Mouse (Mus musculus): ENCODE measurements at regions not wholly inside any gene's neighbourhood (a gene's known extent, or its start where the extent isn't known, plus 50 kb on each side); places are given as distances from the start of the nearest gene placed in this dataset.

DNA sequence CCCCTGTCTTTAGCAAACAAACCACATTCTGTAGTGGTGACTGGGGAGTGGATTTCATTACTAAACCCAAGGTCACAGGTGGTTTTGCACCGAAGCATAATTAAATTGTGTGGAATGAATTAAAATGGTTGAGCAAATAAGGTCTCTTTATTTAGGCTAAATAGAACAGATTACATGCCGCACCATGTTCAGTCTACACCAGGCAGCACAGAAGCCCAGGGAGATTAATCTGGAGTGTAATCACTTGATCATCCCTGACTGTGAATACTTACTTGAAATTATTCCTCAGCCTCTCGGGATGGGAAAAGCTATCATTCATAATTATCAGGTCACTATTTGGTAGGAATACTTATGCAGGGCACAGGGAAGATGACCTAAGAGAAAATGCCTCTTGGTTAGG, 1293.3 kb upstream of the Sel1l start:
- WGBS, result 41% methylated on average over 3 of the region's 3 CpGs
- H3K4me3 ChIP-seq (replicated peaks), result no peak overlapping the region
- no peak for ATAC-seq (ENCODE audit: low FRiP score)
- no peak overlapping the region for H3K27ac ChIP-seq (replicated peaks)
- H3K4me1 ChIP-seq, result no peaks in the 10 kb centered on the region
- no peaks in the 10 kb centered on the region for H3K9me3 ChIP-seq (replicated peaks)
- H3K9ac ChIP-seq (replicated peaks), result no peak overlapping the region
- no peaks in the 10 kb centered on the region for H3K27me3 ChIP-seq (replicated peaks)
- no peak overlapping the region for H3K4me2 ChIP-seq
- H3K36me3 ChIP-seq, result no peaks in the 10 kb centered on the region

DNA sequence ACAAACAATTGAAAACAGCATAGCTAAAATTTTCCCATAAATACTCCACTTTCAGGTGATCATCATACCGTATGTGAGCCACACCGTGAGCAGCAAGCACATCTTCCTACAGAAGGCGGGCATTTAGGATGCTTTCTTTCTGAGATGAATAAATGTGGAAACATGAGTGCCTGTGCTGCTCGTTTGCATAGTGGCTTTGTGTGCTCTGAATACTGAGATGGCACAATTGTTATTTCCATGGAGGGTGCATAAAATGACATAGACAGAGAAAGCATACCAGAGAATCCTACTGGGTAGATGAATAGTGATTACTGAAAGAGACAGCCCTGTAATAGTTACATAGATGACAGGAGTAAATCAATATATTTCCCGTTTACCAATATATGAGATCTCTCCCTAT, 1287.4 kb upstream of the Sel1l start:
- no peaks in the 10 kb centered on the region for H3K4me1 ChIP-seq
- no peak overlapping the region for H3K9ac ChIP-seq (replicated peaks)
- no peak overlapping the region for H3K4me3 ChIP-seq (replicated peaks)
- H3K9me3 ChIP-seq (replicated peaks), result no peaks in the 10 kb centered on the region
- H3K27ac ChIP-seq (replicated peaks), result no peak overlapping the region
- H3K4me2 ChIP-seq, result no peak overlapping the region
- H3K36me3 ChIP-seq, result no peaks in the 10 kb centered on the region
- no peaks in the 10 kb centered on the region for H3K27me3 ChIP-seq (replicated peaks)
- ATAC-seq (ENCODE audit: low FRiP score), result no peak
- 60% methylated on average over 5 of the region's 5 CpGs for WGBS

DNA sequence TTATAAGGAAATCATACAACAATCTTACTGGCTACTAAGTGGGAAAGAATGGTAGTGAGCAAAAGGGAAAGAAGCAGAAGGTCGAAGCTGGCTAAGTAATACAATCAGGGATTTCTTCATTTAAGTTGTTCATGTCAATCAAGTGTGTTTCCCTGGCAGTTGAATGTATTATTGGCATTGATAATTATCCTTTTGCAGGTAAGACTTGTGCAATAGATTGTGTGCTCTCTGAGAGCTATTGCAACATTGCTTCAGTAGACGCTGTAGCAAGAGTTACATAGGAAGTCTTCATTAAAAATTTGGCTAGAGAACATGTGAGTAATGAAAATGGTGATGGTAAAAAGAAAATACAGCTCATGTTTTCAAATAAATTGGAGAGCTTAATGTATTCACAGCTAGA, 1273.3 kb upstream of the Sel1l start:
- no peaks in the 10 kb centered on the region for H3K9me3 ChIP-seq (replicated peaks)
- no peaks in the 10 kb centered on the region for H3K4me1 ChIP-seq
- no peak overlapping the region for H3K4me3 ChIP-seq (replicated peaks)
- no peak overlapping the region for H3K9ac ChIP-seq (replicated peaks)
- no peak overlapping the region for H3K27ac ChIP-seq (replicated peaks)
- H3K4me2 ChIP-seq, result no peak overlapping the region
- 95% methylated on average over 2 of the region's 2 CpGs for WGBS
- no peaks in the 10 kb centered on the region for H3K27me3 ChIP-seq (replicated peaks)
- H3K36me3 ChIP-seq, result no peaks in the 10 kb centered on the region
- no peak for ATAC-seq (ENCODE audit: low FRiP score)

DNA sequence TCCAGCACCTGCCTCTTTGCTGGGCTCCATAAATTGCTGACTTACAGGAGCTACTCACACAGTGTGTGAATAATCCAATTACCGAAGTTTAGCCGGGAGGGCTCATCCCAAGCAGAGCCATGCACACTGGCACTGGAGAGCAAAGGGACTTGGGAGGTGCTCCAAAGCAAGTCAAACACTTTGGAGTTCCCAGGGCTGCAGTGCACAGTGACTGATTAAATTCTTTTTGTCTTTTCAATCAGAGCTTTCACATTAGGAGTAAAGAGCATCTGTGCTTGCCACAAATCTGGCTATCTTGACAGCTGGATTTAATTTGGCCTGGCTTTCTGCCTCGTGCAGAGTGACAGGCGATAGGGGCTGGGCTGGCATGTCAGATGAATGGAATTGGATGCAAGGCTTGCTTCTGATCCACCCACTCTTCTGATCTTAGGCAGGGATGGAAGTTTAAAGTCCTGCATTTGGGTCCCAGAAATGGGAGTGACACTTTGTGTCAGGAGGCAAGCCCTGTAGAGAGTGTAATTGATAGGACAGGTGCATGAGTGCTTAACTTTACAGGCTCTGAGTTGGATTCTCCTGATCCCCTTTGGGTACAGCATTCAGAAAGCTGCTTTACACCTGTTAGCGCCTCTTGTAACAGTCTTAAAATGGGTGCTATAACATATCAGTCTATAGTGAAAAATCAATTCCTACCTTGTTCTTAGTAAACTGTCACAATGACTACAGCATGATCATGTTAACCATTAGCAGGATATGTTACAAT, 1239.3 kb upstream of the Sel1l start:
- H3K27me3 ChIP-seq (replicated peaks), result no peaks in the 10 kb centered on the region
- WGBS, result 42% methylated on average over 5 of the region's 5 CpGs
- H3K4me1 ChIP-seq, result peaks cover 5% of the 10 kb centered on the region; the same call in 1 of the 2 replicates
- no peaks in the 10 kb centered on the region for H3K36me3 ChIP-seq
- no peak overlapping the region for H3K27ac ChIP-seq (replicated peaks)
- H3K9ac ChIP-seq (replicated peaks), result no peak overlapping the region
- no peaks in the 10 kb centered on the region for H3K9me3 ChIP-seq (replicated peaks)
- H3K4me3 ChIP-seq (replicated peaks), result no peak overlapping the region
- peak; percentile 83 for ATAC-seq (ENCODE audit: low FRiP score)
- H3K4me2 ChIP-seq, result no peak overlapping the region

DNA sequence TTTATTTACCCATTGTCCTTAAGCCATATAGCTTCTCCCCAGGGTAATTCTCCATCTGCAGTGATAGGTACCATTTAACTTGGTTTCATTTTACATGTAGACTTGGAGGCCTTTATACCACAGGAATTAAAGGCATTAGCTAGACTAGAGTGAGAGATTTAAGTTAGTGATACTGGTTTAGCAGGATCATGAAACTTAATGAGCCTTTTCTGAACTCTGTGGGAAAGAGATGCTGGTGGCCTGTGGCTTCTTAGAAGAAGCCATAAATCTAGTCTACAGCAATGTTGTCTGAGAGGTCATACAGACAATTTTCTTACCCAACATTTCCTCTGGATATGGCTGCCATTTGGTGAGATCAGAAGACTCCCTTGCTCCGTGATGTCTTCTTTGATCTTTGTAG, 1214.9 kb upstream of the Sel1l start:
- H3K4me3 ChIP-seq (replicated peaks), result no peak overlapping the region
- 64% methylated on average over 1 of the region's 1 CpGs for WGBS

DNA sequence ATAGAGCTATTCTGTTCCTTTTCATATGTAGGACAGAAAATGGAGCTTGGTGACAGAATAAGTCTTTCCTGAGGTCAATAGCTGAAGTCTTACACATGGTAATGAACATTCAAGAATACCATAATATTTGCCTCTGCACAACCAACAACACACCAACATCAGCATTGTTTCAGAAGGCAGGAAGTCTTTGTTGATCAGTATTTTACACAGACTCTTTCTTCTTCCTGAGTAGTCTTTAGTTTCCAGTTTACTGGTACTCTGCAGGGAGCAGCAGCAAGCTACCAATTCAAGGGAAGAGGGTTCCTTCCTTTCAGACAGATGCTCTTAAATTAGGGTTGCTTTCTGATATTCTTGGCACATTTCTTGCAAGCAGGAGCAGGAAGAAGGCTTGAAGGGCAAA, 1170.7 kb upstream of the Sel1l start:
- H3K4me3 ChIP-seq (replicated peaks), result no peak overlapping the region
- H3K27ac ChIP-seq (replicated peaks), result no peak overlapping the region
- no peaks in the 10 kb centered on the region for H3K9me3 ChIP-seq (replicated peaks)
- H3K4me2 ChIP-seq, result no peak overlapping the region
- H3K27me3 ChIP-seq (replicated peaks), result no peaks in the 10 kb centered on the region
- no peaks in the 10 kb centered on the region for H3K4me1 ChIP-seq
- no peaks in the 10 kb centered on the region for H3K36me3 ChIP-seq
- no peak overlapping the region for H3K9ac ChIP-seq (replicated peaks)
- ATAC-seq (ENCODE audit: low FRiP score), result no peak

More for the DNA sequence above, 1214.9 kb upstream of the Sel1l start:
- Histone ChIP-seq H3K4me2 (no peak overlapping the region), H3K4me1 (no peaks in the 10 kb centered on the region), H3K27me3 (replicated peaks) (no peaks in the 10 kb centered on the region), H3K9ac (replicated peaks) (no peak overlapping the region), H3K36me3 (no peaks in the 10 kb centered on the region), H3K9me3 (replicated peaks) (no peaks in the 10 kb centered on the region), H3K27ac (replicated peaks) (no peak overlapping the region)
- no peak for ATAC-seq (ENCODE audit: low FRiP score)

DNA sequence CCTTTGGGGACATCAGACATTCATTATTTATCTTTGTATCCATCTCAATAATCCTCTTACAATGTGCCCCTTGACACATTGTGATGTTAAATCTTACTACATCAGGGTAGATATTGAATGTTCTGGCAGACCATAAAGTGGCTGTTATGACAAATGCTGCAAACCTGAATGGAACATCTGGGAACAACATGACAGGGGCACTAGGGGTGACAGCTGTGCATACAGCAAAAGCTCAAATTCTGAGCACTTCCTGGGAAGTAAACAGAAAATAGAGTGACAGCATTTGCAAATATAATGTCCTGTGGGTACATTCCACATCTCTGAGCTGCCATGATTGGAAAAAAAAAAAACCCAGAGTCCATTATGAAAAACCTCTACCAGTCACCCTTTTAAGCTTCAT, 1162.6 kb upstream of the Sel1l start:
- H3K27ac ChIP-seq (replicated peaks), result no peak overlapping the region
- ATAC-seq (ENCODE audit: low FRiP score), result no peak
- H3K27me3 ChIP-seq (replicated peaks), result no peaks in the 10 kb centered on the region
- no peaks in the 10 kb centered on the region for H3K36me3 ChIP-seq
- no peaks in the 10 kb centered on the region for H3K9me3 ChIP-seq (replicated peaks)
- no peak overlapping the region for H3K4me3 ChIP-seq (replicated peaks)
- H3K4me1 ChIP-seq, result no peaks in the 10 kb centered on the region
- H3K9ac ChIP-seq (replicated peaks), result no peak overlapping the region
- no peak overlapping the region for H3K4me2 ChIP-seq

DNA sequence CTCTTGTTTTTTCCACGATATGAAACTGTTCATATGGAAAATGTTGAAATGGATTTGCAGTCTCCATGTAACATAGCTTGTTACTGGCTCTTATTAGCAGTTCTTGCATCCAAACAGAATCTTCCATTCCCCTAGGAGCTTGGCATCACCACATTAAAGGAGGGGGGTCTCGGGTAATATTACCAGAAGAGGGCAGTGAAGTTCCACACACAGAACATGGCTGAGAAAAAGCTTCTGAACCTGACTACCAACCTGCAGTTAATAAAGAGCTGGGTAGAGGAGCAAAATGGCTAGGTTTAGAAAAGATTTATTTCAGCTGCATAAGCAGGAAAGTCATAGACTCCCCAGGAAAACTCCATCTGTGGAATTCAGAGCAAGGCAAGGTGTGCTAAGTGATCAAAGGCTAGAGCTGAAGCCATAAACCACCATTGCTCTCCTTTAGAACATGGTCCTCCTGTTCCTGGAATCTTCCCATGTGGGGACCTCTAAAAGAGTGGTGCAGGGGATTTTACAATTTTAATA, 1157.9 kb upstream of the Sel1l start:
- no peaks in the 10 kb centered on the region for H3K9me3 ChIP-seq (replicated peaks)
- 64% methylated on average over 2 of the region's 2 CpGs for WGBS
- H3K27me3 ChIP-seq (replicated peaks), result no peaks in the 10 kb centered on the region
- ATAC-seq (ENCODE audit: low FRiP score), result no peak
- H3K36me3 ChIP-seq, result no peaks in the 10 kb centered on the region
- H3K4me2 ChIP-seq, result no peak overlapping the region
- H3K9ac ChIP-seq (replicated peaks), result no peak overlapping the region
- no peak overlapping the region for H3K4me3 ChIP-seq (replicated peaks)
- H3K27ac ChIP-seq (replicated peaks), result no peak overlapping the region
- H3K4me1 ChIP-seq, result no peaks in the 10 kb centered on the region

DNA sequence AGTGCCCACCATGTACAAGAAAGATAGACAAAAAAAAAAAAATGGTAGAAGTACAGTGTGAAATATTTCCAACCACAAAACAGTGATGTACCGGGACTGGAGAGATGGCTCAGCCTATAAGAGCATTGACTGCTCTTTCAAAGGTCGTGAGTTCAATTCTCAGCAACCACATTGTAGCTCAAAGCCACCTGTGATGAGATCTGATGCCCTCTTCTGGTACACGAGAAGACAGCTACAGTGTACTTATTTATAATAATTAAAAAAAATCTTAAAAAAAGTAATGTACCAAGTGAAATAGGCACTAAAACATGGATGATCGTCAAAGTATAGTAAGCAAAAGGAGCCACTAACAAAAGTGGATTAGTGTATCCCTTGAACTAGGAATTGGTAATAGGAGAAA, 1154.2 kb upstream of the Sel1l start:
- ATAC-seq (ENCODE audit: low FRiP score), result no peak
- no peak overlapping the region for H3K4me2 ChIP-seq
- H3K9me3 ChIP-seq (replicated peaks), result no peaks in the 10 kb centered on the region
- H3K9ac ChIP-seq (replicated peaks), result no peak overlapping the region
- no peaks in the 10 kb centered on the region for H3K27me3 ChIP-seq (replicated peaks)
- WGBS, result 87% methylated on average over 4 of the region's 4 CpGs
- H3K4me1 ChIP-seq, result no peaks in the 10 kb centered on the region
- H3K4me3 ChIP-seq (replicated peaks), result no peak overlapping the region
- no peak overlapping the region for H3K27ac ChIP-seq (replicated peaks)
- H3K36me3 ChIP-seq, result no peaks in the 10 kb centered on the region

DNA sequence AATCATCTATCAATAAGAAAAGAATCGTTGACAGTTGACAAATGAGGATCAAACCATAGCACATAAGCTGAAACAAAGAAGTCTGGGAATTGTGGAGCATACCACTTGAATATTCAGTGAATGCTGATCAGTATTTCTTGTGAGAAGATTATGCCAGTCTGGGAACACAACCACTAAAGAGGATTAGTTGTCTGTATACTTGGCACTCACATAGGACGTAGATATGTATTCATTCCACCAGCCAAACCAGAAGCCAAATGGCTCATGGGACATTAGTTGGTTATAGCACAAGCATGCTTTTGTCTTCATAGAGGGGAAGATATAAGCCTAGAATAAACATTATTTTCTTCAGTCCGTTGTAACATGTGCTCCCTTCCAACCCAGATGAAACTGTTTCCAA, 1126.7 kb upstream of the Sel1l start:
- H3K4me2 ChIP-seq, result no peak overlapping the region
- no peak overlapping the region for H3K27ac ChIP-seq (replicated peaks)
- no peaks in the 10 kb centered on the region for H3K9me3 ChIP-seq (replicated peaks)
- no peak for ATAC-seq (ENCODE audit: low FRiP score)
- no peak overlapping the region for H3K9ac ChIP-seq (replicated peaks)
- no peaks in the 10 kb centered on the region for H3K36me3 ChIP-seq
- H3K27me3 ChIP-seq (replicated peaks), result no peaks in the 10 kb centered on the region
- no peak overlapping the region for H3K4me3 ChIP-seq (replicated peaks)
- WGBS, result 82% methylated on average over 3 of the region's 3 CpGs
- H3K4me1 ChIP-seq, result no peaks in the 10 kb centered on the region

DNA sequence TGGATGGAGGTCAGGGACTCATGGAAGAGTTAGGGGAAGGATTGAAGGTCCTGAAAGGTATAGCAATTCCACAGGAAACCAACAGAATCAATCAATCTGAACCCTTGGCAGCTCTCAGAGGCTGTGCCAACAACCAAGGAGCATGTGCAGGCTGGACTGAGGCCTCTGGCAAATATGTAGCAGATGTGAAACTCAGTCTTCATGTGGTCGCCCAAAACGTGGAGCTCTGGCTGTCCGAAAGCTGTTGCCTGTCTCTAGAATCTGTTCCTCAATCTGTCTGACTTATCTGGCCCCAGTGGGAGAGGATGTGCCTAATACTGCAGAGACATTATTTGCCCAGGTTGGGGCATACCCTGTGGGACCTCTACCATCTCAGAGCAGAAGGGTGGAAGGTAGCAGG, 1095.4 kb upstream of the Sel1l start:
- Histone ChIP-seq H3K9ac (replicated peaks) (no peak overlapping the region), H3K4me3 (replicated peaks) (no peak overlapping the region), H3K27me3 (replicated peaks) (no peaks in the 10 kb centered on the region), H3K9me3 (replicated peaks) (no peaks in the 10 kb centered on the region), H3K36me3 (no peaks in the 10 kb centered on the region), H3K27ac (replicated peaks) (no peak overlapping the region), H3K4me1 (no peaks in the 10 kb centered on the region), H3K4me2 (no peak overlapping the region)
- no peak for ATAC-seq (ENCODE audit: low FRiP score)
- WGBS, result 94% methylated on average over 3 of the region's 3 CpGs

DNA sequence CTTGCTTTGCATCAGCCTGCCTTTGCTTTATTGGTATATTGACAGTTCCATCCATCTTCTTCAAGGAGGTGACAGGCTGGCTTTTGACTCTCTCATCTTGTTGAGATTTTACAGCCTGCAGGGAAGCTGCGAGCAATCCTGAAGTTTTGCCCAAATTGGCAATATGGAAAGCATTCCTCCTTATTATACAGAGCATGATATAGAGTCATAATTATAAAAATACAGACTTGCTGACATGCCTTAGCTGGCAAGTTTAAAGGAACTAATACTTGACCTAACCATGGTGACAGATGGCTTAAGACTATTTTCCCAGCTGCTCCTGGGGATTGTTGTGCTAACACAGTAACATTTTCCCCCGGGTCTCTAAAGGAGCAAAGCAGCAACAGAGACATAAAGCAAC, 1078.6 kb upstream of the Sel1l start:
- Histone ChIP-seq H3K36me3 (no peaks in the 10 kb centered on the region), H3K4me2 (no peak overlapping the region), H3K4me1 (no peaks in the 10 kb centered on the region), H3K4me3 (replicated peaks) (no peak overlapping the region), H3K27me3 (replicated peaks) (no peaks in the 10 kb centered on the region), H3K9ac (replicated peaks) (no peak overlapping the region), H3K9me3 (replicated peaks) (no peaks in the 10 kb centered on the region), H3K27ac (replicated peaks) (no peak overlapping the region)
- no peak for ATAC-seq (ENCODE audit: low FRiP score)
- 49% methylated on average over 2 of the region's 2 CpGs for WGBS
